Mouse (Mus musculus) bone marrow macrophage, adult 2 months (primary cell): ENCODE data around the gene Rb1.

Experiments
- CTCF ChIP-seq: IDR thresholded peaks from 2 replicates; pipeline ENCODE4 v1.5.1; 2012; ENCODE audit warnings: low read depth, mild to moderate bottlenecking, low read length, moderate library complexity
- POLR2A ChIP-seq: IDR thresholded peaks from 2 replicates; pipeline ENCODE4 v1.6.1; 2012; ENCODE audit warnings: mild to moderate bottlenecking, low read depth, low read length, borderline replicate concordance

GRCm38 (mm10) chr14:73280996-73281395 lies 44.6 kb downstream of the Rb1 start:
- TF ChIP-seq POLR2A (no peak), CTCF (no peak)
